Mouse (Mus musculus): ENCODE measurements around the gene Kcnma1.

DNA sequence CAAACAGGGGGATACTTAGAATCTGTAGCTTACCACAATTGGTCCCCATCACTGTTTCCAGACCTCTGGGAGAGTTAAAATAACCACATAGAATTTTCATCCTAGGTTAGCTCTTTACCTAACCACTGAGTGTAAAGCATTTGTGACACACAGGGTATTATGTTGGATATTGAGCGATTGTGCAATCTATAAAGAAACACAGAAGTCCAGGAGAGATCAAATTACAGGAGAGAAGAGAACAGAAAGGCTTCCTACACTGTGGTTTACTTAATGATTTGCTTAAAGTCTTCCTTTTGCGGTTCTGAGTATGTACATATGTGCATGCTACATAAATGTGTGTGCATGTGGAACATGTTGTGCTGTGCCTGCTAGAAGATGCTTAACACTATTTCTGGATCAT is 458.6 kb downstream of the Kcnma1 start:
- no peak for TF ChIP-seq CTCF (IDR thresholded peaks at IDR 0.05; ENCODE audit: extremely low read depth, insufficient read depth, insufficient read length, insufficient replicate concordance)
- TF ChIP-seq POLR2A (IDR thresholded peaks at IDR 0.05; ENCODE audit: low read depth, low read length), result no peak
